Mouse (Mus musculus) gastrocnemius, postnatal 10 days (tissue): Measurements from ENCODE around the gene Gm28048. TPM values are rescaled to one million over a fixed set of nuclear protein-coding genes. Genes with fewer than 3 reads are reported as not detected.

Source experiments
- DNase-seq: peaks from one replicate; pipeline ENCODE4 v3.0.0; 2021; ENCODE audit warnings: mixed read lengths
- total RNA-seq, 2 experiments: library from RNA; stranded (reverse); gene quantifications; 2 replicates each; pipeline ENCODE4 v1.2.3; 2021

Gene Gm28048
- total RNA-seq, 2 experiments from 2014 or later = 3.9 to 5.9 TPM

GRCm38 (mm10) chr11:22990393-22991126, 8.7 kb upstream of the Gm28048 start, which contains the start of gene Cct4:
Cct4 (plus strand) TSS chr11:22990519.
- peak; percentile 91 for DNase-seq

GRCm38 (mm10) chr11:22989786-22990185, 7.9 kb upstream of the Gm28048 start:
- no peak for DNase-seq

GRCm38 (mm10) chr11:22987357-22987756, 5.5 kb upstream of the Gm28048 start:
- DNase-seq = peak; percentile 30

GRCm38 (mm10) chr11:22985510-22985909, 3.6 kb upstream of the Gm28048 start:
- DNase-seq = no peak

GRCm38 (mm10) chr11:22982846-22983245, 956 bp upstream of the Gm28048 start:
- DNase-seq = no peak

- no peak for DNase-seq
Observed at GRCm38 (mm10) chr11:22981543-22981950, 343 bp downstream of the Gm28048 start.

- no peak for DNase-seq
Observed at GRCm38 (mm10) chr11:22981041-22981440, 849 bp downstream of the Gm28048 start.

- DNase-seq = no peak
Observed at GRCm38 (mm10) chr11:22979221-22979620, 2.7 kb downstream of the Gm28048 start.

GRCm38 (mm10) chr11:22978711-22979110, 3.2 kb downstream of the Gm28048 start:
- DNase-seq = no peak

- DNase-seq = no peak
Observed at GRCm38 (mm10) chr11:22978215-22978614, 3.7 kb downstream of the Gm28048 start.

- no peak for DNase-seq
Observed at GRCm38 (mm10) chr11:22973599-22973998, 8.3 kb downstream of the Gm28048 start.

- DNase-seq = peak; percentile 71
Observed at GRCm38 (mm10) chr11:22972746-22973526, 9.0 kb downstream of the Gm28048 start.

GRCm38 (mm10) chr11:22971835-22972709, 9.8 kb downstream of the Gm28048 start, which contains the start of gene Zrsr1:
Zrsr1 (plus strand) TSS chr11:22972005.
- peak; percentile 20 for DNase-seq

GRCm38 (mm10) chr11:22970546-22970945, 11.3 kb downstream of the Gm28048 start:
- no peak for DNase-seq

- no peak for DNase-seq
Observed at GRCm38 (mm10) chr11:22969486-22969885, 12.4 kb downstream of the Gm28048 start.

- DNase-seq = no peak
Observed at GRCm38 (mm10) chr11:22965503-22965902, 16.4 kb downstream of the Gm28048 start.

- no peak for DNase-seq
Observed at GRCm38 (mm10) chr11:22964401-22964800, 17.5 kb downstream of the Gm28048 start.

- no peak for DNase-seq
Observed at GRCm38 (mm10) chr11:22962101-22962500, 19.8 kb downstream of the Gm28048 start.

GRCm38 (mm10) chr11:22957791-22958374, 24.0 kb downstream of the Gm28048 start:
- no peak for DNase-seq

- DNase-seq = peak; percentile 55
Observed at GRCm38 (mm10) chr11:22956830-22957229, 25.1 kb downstream of the Gm28048 start.

GRCm38 (mm10) chr11:22956346-22956745, 25.5 kb downstream of the Gm28048 start:
- DNase-seq = no peak

- no peak for DNase-seq
Observed at GRCm38 (mm10) chr11:22952668-22953067, 29.2 kb downstream of the Gm28048 start.
